Mouse (Mus musculus) cerebellum, adult 2 months (tissue): ENCODE results near the gene Olfr524.

ENCODE experiments used
- CTCF ChIP-seq: fragments of 200-500 bp; IDR thresholded peaks from 2 replicates; pipeline ENCODE4 v1.5.1; 2011; ENCODE audit warnings: low read depth, mild to moderate bottlenecking, control low read depth, low read length, moderate library complexity, borderline replicate concordance; ENCODE audit not compliant: insufficient read depth
- POLR2A ChIP-seq: fragments of 200-500 bp; IDR thresholded peaks from 2 replicates; pipeline ENCODE4 v1.6.1; 2011; ENCODE audit warnings: low read length, control low read depth, borderline replicate concordance; ENCODE audit not compliant: insufficient read depth

- TF ChIP-seq CTCF (no peak), POLR2A (no peak)
Measured at GRCm38 (mm10) chr7:140192851-140193250, 12.9 kb downstream of the Olfr524 start.
